Mouse (Mus musculus): ENCODE measurements around the gene Akt3. TPM values are rescaled to one million over a fixed set of nuclear protein-coding genes. Genes with fewer than 3 reads are reported as not detected.

Gene Akt3
- polyA plus RNA-seq, 1 experiment = 1.0 TPM

DNA sequence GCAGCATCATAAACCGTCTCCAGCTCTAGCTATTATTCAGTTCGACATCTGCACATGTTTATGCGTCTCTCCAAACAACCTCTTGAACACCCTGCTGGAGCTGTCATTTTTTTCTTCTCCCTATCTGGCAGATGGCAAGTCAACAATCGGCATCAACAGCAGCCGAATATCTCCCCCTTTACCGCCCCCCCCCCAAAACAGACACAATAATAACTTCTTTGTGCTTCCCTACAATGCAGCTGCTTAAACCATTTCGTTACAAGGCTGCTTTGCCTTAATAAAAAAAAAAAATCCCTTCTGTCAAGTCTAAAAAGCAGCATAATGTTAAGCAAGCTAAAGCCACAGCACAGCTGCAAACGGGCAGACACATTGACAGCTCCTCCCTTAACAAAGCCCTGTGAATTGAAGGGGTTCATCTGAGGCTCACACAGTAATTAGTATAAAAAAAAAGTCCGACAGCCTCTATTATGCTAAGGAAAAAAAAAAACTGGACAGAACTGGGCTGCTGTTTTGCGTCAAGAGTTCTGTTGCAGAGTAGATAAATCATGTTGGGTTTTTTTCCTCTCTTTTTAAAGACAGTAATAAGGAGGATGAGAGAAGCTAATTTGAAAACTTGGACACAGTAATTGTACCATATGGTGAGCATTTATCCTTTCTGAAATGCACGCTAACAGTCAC, 107.5 kb downstream of the Akt3 start:
- WGBS = 55% methylated on average over 11 of the region's 11 CpGs
- no peak overlapping the region for H3K27ac ChIP-seq (ENCODE audit: insufficient read depth, low read depth, low read length)

GRCm38 (mm10) chr1:177148746-177149145, 109.3 kb downstream of the Akt3 start:
- H3K4me3 ChIP-seq (ENCODE audit: low read depth, low read length) = no peak overlapping the region
- H3K27me3 ChIP-seq (ENCODE audit: control insufficient read depth, insufficient read depth, low read length) = no peaks in the 10 kb centered on the region
- no peaks in the 10 kb centered on the region for H3K36me3 ChIP-seq (ENCODE audit: control insufficient read depth, insufficient read depth, low read length)
- TF ChIP-seq POLR2A (IDR thresholded peaks at IDR 0.05; ENCODE audit: low read depth, low read length) (no peak), CTCF (IDR thresholded peaks at IDR 0.05; ENCODE audit: extremely low read depth, insufficient read length, insufficient replicate concordance, low read depth, low read length) (no peak)
- 58% methylated on average over 2 of the region's 2 CpGs for WGBS
- no peak overlapping the region for H3K27ac ChIP-seq (ENCODE audit: insufficient read depth, low read depth, low read length)
- no peaks in the 10 kb centered on the region for H3K4me1 ChIP-seq (ENCODE audit: control insufficient read depth, insufficient read depth, insufficient read length, low read length)

More for the DNA sequence above, 107.5 kb downstream of the Akt3 start:
- H3K4me1 ChIP-seq (ENCODE audit: control insufficient read depth, insufficient read depth, insufficient read length, low read length) = no peaks in the 10 kb centered on the region
- TF ChIP-seq POLR2A (IDR thresholded peaks at IDR 0.05; ENCODE audit: low read depth, low read length) = no peak
- TF ChIP-seq CTCF (IDR thresholded peaks at IDR 0.05; ENCODE audit: extremely low read depth, insufficient read length, insufficient replicate concordance, low read depth, low read length) = no peak
- no peaks in the 10 kb centered on the region for H3K27me3 ChIP-seq (ENCODE audit: control insufficient read depth, insufficient read depth, low read length)
- H3K4me3 ChIP-seq (ENCODE audit: low read depth, low read length) = no peak overlapping the region
- H3K36me3 ChIP-seq (ENCODE audit: control insufficient read depth, insufficient read depth, low read length) = no peaks in the 10 kb centered on the region

GRCm38 (mm10) chr1:177141468-177141867, 116.5 kb downstream of the Akt3 start:
- TF ChIP-seq POLR2A (IDR thresholded peaks at IDR 0.05; ENCODE audit: low read depth, low read length) (no peak), CTCF (IDR thresholded peaks at IDR 0.05; ENCODE audit: extremely low read depth, insufficient read length, insufficient replicate concordance, low read depth, low read length) (no peak)
- Histone ChIP-seq H3K27me3 (ENCODE audit: control insufficient read depth, insufficient read depth, low read length) (no peaks in the 10 kb centered on the region), H3K27ac (ENCODE audit: insufficient read depth, low read depth, low read length) (no peak overlapping the region), H3K4me3 (ENCODE audit: low read depth, low read length) (no peak overlapping the region), H3K4me1 (ENCODE audit: control insufficient read depth, insufficient read depth, insufficient read length, low read length) (no peaks in the 10 kb centered on the region), H3K36me3 (ENCODE audit: control insufficient read depth, insufficient read depth, low read length) (no peaks in the 10 kb centered on the region)
- 79% methylated on average over 2 of the region's 2 CpGs for WGBS

GRCm38 (mm10) chr1:177139652-177140051, 118.4 kb downstream of the Akt3 start:
- Histone ChIP-seq H3K27ac (ENCODE audit: insufficient read depth, low read depth, low read length) (no peak overlapping the region), H3K4me1 (ENCODE audit: control insufficient read depth, insufficient read depth, insufficient read length, low read length) (no peaks in the 10 kb centered on the region), H3K4me3 (ENCODE audit: low read depth, low read length) (no peak overlapping the region), H3K36me3 (ENCODE audit: control insufficient read depth, insufficient read depth, low read length) (no peaks in the 10 kb centered on the region), H3K27me3 (ENCODE audit: control insufficient read depth, insufficient read depth, low read length) (no peaks in the 10 kb centered on the region)
- TF ChIP-seq POLR2A (IDR thresholded peaks at IDR 0.05; ENCODE audit: low read depth, low read length) (no peak), CTCF (IDR thresholded peaks at IDR 0.05; ENCODE audit: extremely low read depth, insufficient read length, insufficient replicate concordance, low read depth, low read length) (no peak)
- 77% methylated on average over 6 of the region's 6 CpGs for WGBS

GRCm38 (mm10) chr1:177131458-177131857, 126.5 kb downstream of the Akt3 start:
- TF ChIP-seq POLR2A (IDR thresholded peaks at IDR 0.05; ENCODE audit: low read depth, low read length) = no peak
- TF ChIP-seq CTCF (IDR thresholded peaks at IDR 0.05; ENCODE audit: extremely low read depth, insufficient read length, insufficient replicate concordance, low read depth, low read length) = no peak
- H3K27ac ChIP-seq (ENCODE audit: insufficient read depth, low read depth, low read length) = no peak overlapping the region
- H3K27me3 ChIP-seq (ENCODE audit: control insufficient read depth, insufficient read depth, low read length) = no peaks in the 10 kb centered on the region
- no peaks in the 10 kb centered on the region for H3K36me3 ChIP-seq (ENCODE audit: control insufficient read depth, insufficient read depth, low read length)
- no peaks in the 10 kb centered on the region for H3K4me1 ChIP-seq (ENCODE audit: control insufficient read depth, insufficient read depth, insufficient read length, low read length)
- H3K4me3 ChIP-seq (ENCODE audit: low read depth, low read length) = no peak overlapping the region
- 52% methylated on average over 2 of the region's 2 CpGs for WGBS

DNA sequence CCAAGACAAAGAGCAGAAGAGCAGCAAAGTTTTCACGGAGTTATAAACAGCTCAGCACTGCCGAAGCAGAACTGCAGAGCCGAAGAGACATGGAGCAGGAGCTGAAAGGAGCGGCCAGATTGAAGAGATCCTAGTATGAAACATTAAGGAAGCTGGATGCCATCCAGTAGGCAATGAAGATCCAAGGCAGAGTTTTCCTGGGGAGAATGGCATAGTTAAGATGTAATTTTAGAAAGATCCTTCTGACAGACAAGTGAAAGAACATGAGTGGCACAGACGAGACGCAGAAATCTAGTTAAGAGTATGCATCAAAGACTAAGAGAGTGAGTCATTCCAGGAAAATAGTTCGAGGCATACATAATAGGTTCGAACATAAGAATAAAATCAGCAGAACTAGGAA, 131.3 kb downstream of the Akt3 start:
- TF ChIP-seq POLR2A (IDR thresholded peaks at IDR 0.05; ENCODE audit: low read depth, low read length) (no peak), CTCF (IDR thresholded peaks at IDR 0.05; ENCODE audit: extremely low read depth, insufficient read length, insufficient replicate concordance, low read depth, low read length) (no peak)
- no peaks in the 10 kb centered on the region for H3K4me1 ChIP-seq (ENCODE audit: control insufficient read depth, insufficient read depth, insufficient read length, low read length)
- no peak overlapping the region for H3K4me3 ChIP-seq (ENCODE audit: low read depth, low read length)
- WGBS = 71% methylated on average over 8 of the region's 8 CpGs
- no peaks in the 10 kb centered on the region for H3K36me3 ChIP-seq (ENCODE audit: control insufficient read depth, insufficient read depth, low read length)
- H3K27ac ChIP-seq (ENCODE audit: insufficient read depth, low read depth, low read length) = no peak overlapping the region
- H3K27me3 ChIP-seq (ENCODE audit: control insufficient read depth, insufficient read depth, low read length) = no peaks in the 10 kb centered on the region

DNA sequence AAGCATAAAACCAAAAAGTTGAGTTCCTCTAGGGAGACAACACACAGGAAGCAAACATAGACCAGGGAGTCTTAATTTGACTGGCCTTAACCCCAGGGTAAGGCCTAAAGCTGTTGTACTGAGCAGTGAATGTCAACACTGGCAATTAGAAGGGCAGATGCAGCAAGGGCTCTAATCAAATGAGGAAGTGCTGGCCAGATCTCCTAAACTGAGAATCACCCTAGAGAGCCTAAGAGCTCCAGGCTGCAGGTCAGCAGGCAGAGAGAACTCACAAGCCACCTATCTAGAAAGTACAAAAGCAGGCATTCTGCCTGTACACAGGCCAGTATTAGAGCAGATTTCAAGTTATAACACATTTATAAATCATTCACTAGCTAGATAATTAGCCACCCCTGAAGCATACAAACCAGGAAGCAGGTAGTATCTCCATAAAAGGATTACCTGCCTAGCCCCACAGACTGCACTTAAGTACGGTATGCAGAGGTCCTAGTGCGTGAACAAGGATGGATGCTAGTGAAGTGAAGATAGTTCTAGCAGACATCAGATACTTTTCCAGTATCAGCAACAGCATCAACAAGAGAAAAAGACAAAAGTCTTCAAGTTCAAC, 147.2 kb downstream of the Akt3 start:
- WGBS = 27% methylated on average over 2 of the region's 2 CpGs
- Histone ChIP-seq H3K27me3 (ENCODE audit: control insufficient read depth, insufficient read depth, low read length) (no peaks in the 10 kb centered on the region; the same call in 1 of the 2 replicates), H3K27ac (ENCODE audit: insufficient read depth, low read depth, low read length) (no peak overlapping the region), H3K4me3 (ENCODE audit: low read depth, low read length) (no peak overlapping the region), H3K36me3 (ENCODE audit: control insufficient read depth, insufficient read depth, low read length) (no peaks in the 10 kb centered on the region), H3K4me1 (ENCODE audit: control insufficient read depth, insufficient read depth, insufficient read length, low read length) (peaks cover 3% of the 10 kb centered on the region; the same call in 1 of the 2 replicates)
- TF ChIP-seq POLR2A (IDR thresholded peaks at IDR 0.05; ENCODE audit: low read depth, low read length) = no peak
- TF ChIP-seq CTCF (IDR thresholded peaks at IDR 0.05; ENCODE audit: extremely low read depth, insufficient read length, insufficient replicate concordance, low read depth, low read length) = no peak
